Mouse (Mus musculus): ENCODE results near the gene Snrpf.
A peak's percentile ranks its signal among the peaks of the same experiment; 100 is the strongest.

GRCm38 (mm10) chr10:93611419-93612007 lies 22.0 kb upstream of the Snrpf start:
- TF ChIP-seq CTCF (IDR thresholded peaks at IDR 0.05; ENCODE audit: low read depth): peak; percentile 91
- TF ChIP-seq EP300 (IDR thresholded peaks at IDR 0.05; ENCODE audit: low read depth): no peak

All from heart, postnatal 0 days (tissue).